Mouse (Mus musculus) myocyte (in vitro differentiated cells): ENCODE measurements around the gene Uaca.

Experiments
- MAX ChIP-seq: IDR thresholded peaks from one replicate; pipeline ENCODE4 v1.6.1; 2011; ENCODE audit warnings: low read depth, mild to moderate bottlenecking, control low read depth
- POLR2A ChIP-seq: IDR thresholded peaks from one replicate; pipeline ENCODE4 v1.6.1; 2011; ENCODE audit warnings: low read depth, mild to moderate bottlenecking, control low read depth, moderate library complexity; ENCODE audit not compliant: insufficient read length
- TCF12 ChIP-seq: IDR thresholded peaks from one replicate; pipeline ENCODE4 v1.6.1; 2011; ENCODE audit warnings: mild to moderate bottlenecking, control low read depth; ENCODE audit not compliant: poor library complexity, insufficient read depth, severe bottlenecking
- TCF3 ChIP-seq: IDR thresholded peaks from one replicate; pipeline ENCODE4 v1.6.1; 2011; ENCODE audit warnings: low read depth, control low read depth; ENCODE audit not compliant: insufficient read length
- USF1 ChIP-seq: IDR thresholded peaks from one replicate; pipeline ENCODE4 v1.6.1; 2011; ENCODE audit warnings: low read depth, mild to moderate bottlenecking, control low read depth, moderate library complexity

DNA sequence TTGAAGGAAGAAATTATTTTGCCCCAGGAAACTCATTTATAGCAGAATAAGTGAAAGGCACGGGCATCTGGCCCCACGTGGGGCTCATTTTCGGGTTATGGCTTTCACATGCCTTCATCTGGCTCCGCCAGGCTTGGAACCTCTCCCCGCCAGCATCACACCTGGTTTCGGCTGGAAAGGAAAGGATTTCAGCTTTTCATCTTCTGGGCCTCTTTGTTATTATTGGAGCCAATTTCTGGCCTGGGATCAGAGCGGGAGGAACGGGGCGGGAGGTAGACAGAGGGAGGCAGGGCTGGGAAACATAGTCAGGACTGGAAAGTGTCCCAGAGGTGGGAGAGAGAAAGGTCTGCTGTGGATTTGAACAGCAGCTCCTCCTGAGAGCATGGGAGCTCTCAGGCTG, 132.0 kb downstream of the Uaca start:
- TF ChIP-seq USF1 (no peak), POLR2A (no peak), MAX (no peak), TCF3 (no peak), TCF12 (no peak)
